Mouse (Mus musculus): ENCODE measurements around the gene Kmt2c. TPM values are rescaled to one million over a fixed set of nuclear protein-coding genes. Genes with fewer than 3 reads are reported as not detected.

The Kmt2c gene
- 10.0 and 11.3 TPM in 2 replicates for polyA plus RNA-seq (2015; fragmentation: Nextera tagmentation; extraction: Ambion mirVana)

DNA sequence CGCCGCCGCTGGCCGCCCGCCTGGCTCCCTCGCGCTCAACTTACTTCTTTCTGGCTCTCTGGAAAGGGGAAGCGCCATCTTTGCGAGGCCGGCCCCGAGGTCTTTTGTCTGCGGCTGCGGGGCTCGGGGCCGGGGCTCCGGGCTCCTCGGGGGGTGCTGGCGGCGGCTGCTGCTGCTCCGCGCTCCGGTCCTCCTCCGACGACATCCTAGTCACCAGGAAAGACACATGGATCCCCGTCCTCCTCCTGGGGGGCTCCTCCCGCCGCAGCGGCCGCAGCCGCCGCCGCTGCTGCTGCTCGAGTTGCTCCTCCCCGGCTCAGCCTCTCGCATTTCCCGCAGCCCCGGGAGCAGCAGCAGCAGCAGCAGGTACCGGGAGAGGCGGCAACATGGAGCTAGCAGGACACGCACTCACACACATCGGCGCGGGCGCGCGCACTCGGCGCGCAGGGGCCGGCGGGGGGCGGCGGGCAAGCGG lies at the start of gene Kmt2c:
Kmt2c (minus strand) TSS at position 438 of the 475 bp plus-strand sequence.
- peak within 1 kb of the TSS; percentile 100 for H3K4me3 ChIP-seq
- H3K4me1 ChIP-seq: peaks cover 9% of the 10 kb centered on the region
- H3K4me2 ChIP-seq: peak within 1 kb of the TSS; percentile 70
- H3K36me3 ChIP-seq: no peaks in the 10 kb centered on the region
- no peaks in the 10 kb centered on the region for H3K9me3 ChIP-seq
- peak within 1 kb of the TSS; percentile 99 for H3K27ac ChIP-seq
- peak; percentile 13; the same call in 1 of the 2 replicates for ATAC-seq (ENCODE audit: borderline replicate concordance, extremely low read depth, low FRiP score, low TSS enrichment)
- 1% methylated on average over 36 of the region's 54 CpGs for WGBS
- H3K9ac ChIP-seq: peak within 1 kb of the TSS; percentile 93
- no peaks in the 10 kb centered on the region for H3K27me3 ChIP-seq

DNA sequence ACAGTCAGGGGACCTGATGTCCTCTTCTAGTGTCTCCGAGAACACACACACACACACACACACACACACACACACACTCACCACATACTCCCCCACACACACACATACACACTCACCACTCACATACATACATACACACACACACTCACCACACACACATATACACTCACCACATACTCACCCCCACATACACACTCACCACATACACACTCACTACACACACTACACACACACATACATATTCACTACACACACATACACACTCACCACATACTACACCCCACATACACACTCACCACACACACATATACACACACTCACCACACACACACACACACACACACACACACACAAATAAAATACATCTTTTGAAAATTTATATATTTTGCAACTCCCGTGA lies 48.3 kb upstream of the Kmt2c start:
- H3K9me3 ChIP-seq: no peaks in the 10 kb centered on the region
- no peaks in the 10 kb centered on the region for H3K36me3 ChIP-seq
- H3K27me3 ChIP-seq: no peaks in the 10 kb centered on the region
- H3K9ac ChIP-seq: no peak overlapping the region
- H3K4me3 ChIP-seq: no peak overlapping the region
- H3K4me2 ChIP-seq: no peak overlapping the region
- H3K4me1 ChIP-seq: no peaks in the 10 kb centered on the region
- H3K27ac ChIP-seq: no peak overlapping the region
- ATAC-seq (ENCODE audit: borderline replicate concordance, extremely low read depth, low FRiP score, low TSS enrichment): no peak
- WGBS: 91% methylated on average over 2 of the region's 2 CpGs

DNA sequence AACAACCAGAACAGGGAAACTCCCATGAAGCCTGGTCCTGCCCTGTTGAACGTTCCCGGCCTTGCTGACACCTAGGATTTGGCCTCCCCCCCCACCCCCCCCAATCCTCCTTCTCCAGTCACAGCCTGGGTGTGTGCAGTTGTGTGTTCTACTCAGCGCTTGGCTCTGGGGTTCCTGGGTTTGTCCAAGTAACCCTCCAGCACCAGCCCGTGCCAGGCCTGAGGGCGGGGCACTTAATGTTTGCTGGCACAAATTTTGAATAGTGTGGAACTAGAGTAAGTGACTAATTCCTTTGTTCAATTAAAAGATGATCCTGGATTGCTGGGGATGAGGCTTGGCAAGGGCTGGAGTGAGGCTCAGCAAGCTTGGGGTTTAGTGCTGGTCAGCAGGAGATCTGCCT lies 46.0 kb upstream of the Kmt2c start:
- no peak for ATAC-seq (ENCODE audit: borderline replicate concordance, extremely low read depth, low FRiP score, low TSS enrichment)
- Histone ChIP-seq H3K36me3 (no peaks in the 10 kb centered on the region), H3K4me3 (no peak overlapping the region), H3K27ac (no peak overlapping the region), H3K27me3 (no peaks in the 10 kb centered on the region), H3K4me1 (no peaks in the 10 kb centered on the region), H3K4me2 (no peak overlapping the region), H3K9me3 (no peaks in the 10 kb centered on the region), H3K9ac (no peak overlapping the region)
- 78% methylated on average over 5 of the region's 5 CpGs for WGBS

DNA sequence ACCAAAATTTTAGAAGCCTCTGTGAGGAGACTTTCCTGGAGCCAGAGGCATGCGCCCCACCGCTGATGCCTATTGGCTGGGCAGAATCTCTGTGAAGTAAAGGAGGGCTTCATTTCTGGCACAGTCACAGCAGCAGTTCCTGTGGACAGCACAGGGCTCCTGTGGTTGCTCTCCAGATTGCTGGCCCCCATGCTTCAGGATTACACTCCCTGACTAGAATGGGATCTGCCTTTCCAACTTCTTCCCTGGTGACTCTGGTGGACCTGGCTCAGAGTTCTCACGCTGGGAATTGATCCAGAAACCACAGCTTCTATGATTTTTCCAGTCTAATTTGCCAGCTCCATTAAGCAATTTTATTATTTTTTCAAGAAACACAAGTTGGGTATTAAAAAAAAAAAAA lies 45.5 kb upstream of the Kmt2c start:
- H3K36me3 ChIP-seq: no peaks in the 10 kb centered on the region
- no peak overlapping the region for H3K4me2 ChIP-seq
- H3K9ac ChIP-seq: no peak overlapping the region
- no peaks in the 10 kb centered on the region for H3K4me1 ChIP-seq
- ATAC-seq (ENCODE audit: borderline replicate concordance, extremely low read depth, low FRiP score, low TSS enrichment): no peak
- 88% methylated on average over 3 of the region's 3 CpGs for WGBS
- H3K4me3 ChIP-seq: no peak overlapping the region
- H3K27me3 ChIP-seq: no peaks in the 10 kb centered on the region
- no peaks in the 10 kb centered on the region for H3K9me3 ChIP-seq
- H3K27ac ChIP-seq: no peak overlapping the region

DNA sequence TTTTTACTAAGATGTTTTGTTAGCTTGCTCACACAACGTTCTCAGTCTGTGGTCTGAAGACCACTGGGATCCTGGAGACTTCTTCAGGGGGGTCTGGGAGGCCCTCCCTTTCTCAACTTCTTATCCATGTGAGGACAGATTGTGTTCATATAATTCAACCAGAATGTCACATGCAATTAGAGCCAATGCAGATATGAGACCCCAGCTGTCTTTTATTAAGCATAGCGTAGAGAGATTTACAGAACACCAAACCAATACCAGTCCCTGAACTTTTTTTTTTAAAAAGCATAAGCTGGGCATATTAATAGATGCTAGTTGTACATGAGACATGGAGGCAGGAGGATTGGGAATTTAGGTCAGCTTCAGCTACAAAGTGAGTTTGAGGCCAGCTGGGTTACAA lies 43.1 kb upstream of the Kmt2c start:
- ATAC-seq (ENCODE audit: borderline replicate concordance, extremely low read depth, low FRiP score, low TSS enrichment): no peak
- Histone ChIP-seq H3K27ac (no peak overlapping the region), H3K4me2 (no peak overlapping the region), H3K9ac (no peak overlapping the region), H3K27me3 (no peaks in the 10 kb centered on the region), H3K4me1 (no peaks in the 10 kb centered on the region), H3K36me3 (no peaks in the 10 kb centered on the region), H3K4me3 (no peak overlapping the region), H3K9me3 (no peaks in the 10 kb centered on the region)
- WGBS: 60% methylated on average over 2 of the region's 2 CpGs

DNA sequence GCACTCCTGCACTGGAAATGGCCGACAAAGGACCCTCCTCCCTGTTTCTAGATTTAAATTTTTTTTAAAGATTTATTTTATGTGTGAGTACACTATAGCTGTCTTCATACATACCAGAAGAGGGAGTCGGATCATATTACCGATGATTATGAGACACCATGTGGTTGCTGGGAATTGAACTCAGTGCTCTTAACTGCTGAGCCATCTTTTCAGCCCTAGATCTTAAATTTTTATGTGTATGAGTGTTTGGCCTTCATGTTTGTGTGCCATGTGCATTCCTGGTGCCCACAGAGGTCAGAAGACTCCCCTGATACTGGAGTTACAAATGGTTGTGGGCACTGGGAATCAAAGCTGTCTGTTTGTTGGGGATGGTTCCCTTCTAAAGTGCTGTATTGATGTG lies 42.3 kb upstream of the Kmt2c start:
- Histone ChIP-seq H3K27ac (no peak overlapping the region), H3K4me2 (no peak overlapping the region), H3K4me3 (no peak overlapping the region), H3K9me3 (no peaks in the 10 kb centered on the region), H3K4me1 (no peaks in the 10 kb centered on the region), H3K9ac (no peak overlapping the region), H3K36me3 (no peaks in the 10 kb centered on the region), H3K27me3 (no peaks in the 10 kb centered on the region)
- 62% methylated on average over 3 of the region's 3 CpGs for WGBS
- no peak for ATAC-seq (ENCODE audit: borderline replicate concordance, extremely low read depth, low FRiP score, low TSS enrichment)

DNA sequence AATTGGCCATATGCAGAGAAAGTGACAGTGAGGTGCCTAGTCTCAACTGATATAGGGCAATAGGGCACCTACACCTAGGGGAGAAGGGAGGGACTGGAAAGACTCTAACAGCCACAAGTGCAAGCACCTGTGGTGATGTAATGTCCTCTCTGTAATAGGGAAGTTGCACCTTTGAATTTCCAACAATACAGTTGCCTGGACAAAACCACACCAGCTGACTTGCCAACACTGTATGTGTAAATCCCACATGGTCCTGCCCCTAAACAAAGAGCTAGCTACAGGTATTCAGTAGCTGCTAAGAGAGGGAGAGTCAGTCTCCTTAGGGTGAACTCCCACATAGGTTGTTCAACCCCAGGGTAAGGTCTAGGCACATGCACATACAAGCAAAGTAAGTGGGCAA lies 41.8 kb upstream of the Kmt2c start:
- Histone ChIP-seq H3K4me2 (no peak overlapping the region), H3K9ac (no peak overlapping the region), H3K9me3 (no peaks in the 10 kb centered on the region), H3K4me3 (no peak overlapping the region), H3K4me1 (no peaks in the 10 kb centered on the region), H3K36me3 (no peaks in the 10 kb centered on the region), H3K27me3 (no peaks in the 10 kb centered on the region), H3K27ac (no peak overlapping the region)
- no peak for ATAC-seq (ENCODE audit: borderline replicate concordance, extremely low read depth, low FRiP score, low TSS enrichment)

DNA sequence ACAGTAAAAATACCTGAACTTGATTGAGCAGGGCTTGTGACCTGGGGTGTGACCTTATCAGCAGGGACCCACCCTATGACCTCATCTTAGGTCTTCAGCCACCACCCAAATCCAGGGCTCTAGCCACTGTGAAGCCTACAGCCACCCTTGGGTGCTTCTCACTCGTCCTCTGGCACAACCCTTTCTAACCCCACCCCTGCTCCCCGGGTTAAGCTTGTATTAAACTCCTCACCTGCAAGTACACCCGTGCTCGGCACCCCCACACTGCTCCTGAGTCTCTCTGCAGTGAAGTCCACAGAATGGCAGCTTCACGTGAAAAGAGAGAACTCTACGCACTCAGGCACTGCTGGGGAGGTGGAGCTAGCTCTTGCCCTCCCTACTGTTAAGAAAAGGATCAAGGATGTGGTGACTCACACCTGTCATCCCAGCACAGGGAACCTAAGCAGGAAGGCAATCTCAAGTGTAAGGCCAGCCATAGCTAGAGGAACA lies 38.4 kb upstream of the Kmt2c start:
- H3K4me3 ChIP-seq: no peak overlapping the region
- no peaks in the 10 kb centered on the region for H3K4me1 ChIP-seq
- 43% methylated on average over 6 of the region's 6 CpGs for WGBS
- no peak overlapping the region for H3K9ac ChIP-seq
- ATAC-seq (ENCODE audit: borderline replicate concordance, extremely low read depth, low FRiP score, low TSS enrichment): no peak
- no peaks in the 10 kb centered on the region for H3K36me3 ChIP-seq
- H3K27me3 ChIP-seq: no peaks in the 10 kb centered on the region
- no peak overlapping the region for H3K27ac ChIP-seq
- no peaks in the 10 kb centered on the region for H3K9me3 ChIP-seq
- no peak overlapping the region for H3K4me2 ChIP-seq

DNA sequence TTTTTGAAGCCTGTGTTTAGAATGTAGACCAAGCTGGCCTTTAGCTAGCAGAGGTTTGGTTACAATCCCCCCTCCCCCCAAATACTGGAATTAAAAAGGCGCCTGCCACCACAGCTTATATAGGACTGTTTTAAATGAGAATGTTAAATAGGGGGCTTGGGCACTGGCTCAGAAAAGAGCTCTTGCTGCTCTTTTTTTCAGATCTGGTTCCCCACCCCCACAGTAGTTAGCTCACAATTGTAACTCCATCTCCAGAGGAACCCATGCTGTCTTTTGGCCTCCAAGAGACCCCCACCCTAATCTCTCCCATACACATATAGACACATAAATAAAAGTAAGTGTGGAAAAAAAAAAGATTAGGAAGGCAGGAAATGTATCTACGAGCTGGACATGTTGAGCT lies 37.9 kb upstream of the Kmt2c start:
- Histone ChIP-seq H3K36me3 (no peaks in the 10 kb centered on the region), H3K27ac (no peak overlapping the region), H3K4me2 (no peak overlapping the region), H3K27me3 (no peaks in the 10 kb centered on the region), H3K4me1 (no peaks in the 10 kb centered on the region), H3K9ac (no peak overlapping the region), H3K9me3 (no peaks in the 10 kb centered on the region), H3K4me3 (no peak overlapping the region)
- no peak for ATAC-seq (ENCODE audit: borderline replicate concordance, extremely low read depth, low FRiP score, low TSS enrichment)
- WGBS: 48% methylated on average over 2 of the region's 2 CpGs

DNA sequence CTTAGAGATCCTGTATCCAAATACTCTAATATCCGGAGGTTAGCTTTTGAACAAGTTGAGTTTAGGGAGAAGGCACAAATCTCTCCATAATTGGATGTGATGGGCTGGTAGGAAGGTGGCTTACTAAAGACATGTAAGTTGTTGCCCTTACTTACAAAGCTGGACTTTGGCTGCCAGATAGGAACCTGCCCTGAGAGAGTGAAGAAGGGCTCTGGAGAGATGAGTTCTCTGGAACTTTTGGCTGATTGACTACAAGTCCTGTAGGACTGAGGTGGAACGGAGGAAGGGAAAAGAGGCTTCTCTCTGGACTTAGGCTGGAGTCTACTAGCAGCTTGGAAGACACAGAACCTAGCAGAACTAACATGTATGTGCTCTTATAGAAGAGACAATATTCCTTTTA lies 37.0 kb upstream of the Kmt2c start:
- no peak for ATAC-seq (ENCODE audit: borderline replicate concordance, extremely low read depth, low FRiP score, low TSS enrichment)
- Histone ChIP-seq H3K9me3 (no peaks in the 10 kb centered on the region), H3K36me3 (no peaks in the 10 kb centered on the region), H3K4me3 (no peak overlapping the region), H3K27ac (no peak overlapping the region), H3K4me2 (no peak overlapping the region), H3K27me3 (no peaks in the 10 kb centered on the region), H3K4me1 (no peaks in the 10 kb centered on the region), H3K9ac (no peak overlapping the region)
- 80% methylated on average over 2 of the region's 2 CpGs for WGBS

DNA sequence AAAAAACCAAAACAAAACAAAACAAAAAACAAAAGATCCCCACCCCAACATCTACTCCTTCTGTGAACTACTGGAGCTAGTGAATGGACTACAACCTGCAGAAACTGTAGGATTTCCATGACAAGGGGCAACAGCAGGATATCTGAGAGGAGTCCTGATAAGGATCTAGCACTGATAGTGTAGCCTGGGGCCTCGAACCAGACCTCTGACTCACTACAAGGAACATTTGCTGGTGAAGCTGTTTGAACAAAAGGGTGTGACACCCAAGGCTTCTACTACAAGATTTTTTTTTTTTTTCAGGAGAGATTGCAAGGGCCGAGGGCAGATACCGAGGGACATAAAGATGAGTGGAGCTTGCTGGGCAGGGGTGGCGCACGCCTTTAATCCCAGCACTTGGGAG lies 34.7 kb upstream of the Kmt2c start:
- ATAC-seq (ENCODE audit: borderline replicate concordance, extremely low read depth, low FRiP score, low TSS enrichment): no peak
- Histone ChIP-seq H3K4me1 (no peaks in the 10 kb centered on the region), H3K36me3 (no peaks in the 10 kb centered on the region), H3K4me3 (no peak overlapping the region), H3K4me2 (no peak overlapping the region), H3K27me3 (no peaks in the 10 kb centered on the region), H3K9me3 (no peaks in the 10 kb centered on the region), H3K9ac (no peak overlapping the region), H3K27ac (no peak overlapping the region)
- 62% methylated on average over 5 of the region's 5 CpGs for WGBS

DNA sequence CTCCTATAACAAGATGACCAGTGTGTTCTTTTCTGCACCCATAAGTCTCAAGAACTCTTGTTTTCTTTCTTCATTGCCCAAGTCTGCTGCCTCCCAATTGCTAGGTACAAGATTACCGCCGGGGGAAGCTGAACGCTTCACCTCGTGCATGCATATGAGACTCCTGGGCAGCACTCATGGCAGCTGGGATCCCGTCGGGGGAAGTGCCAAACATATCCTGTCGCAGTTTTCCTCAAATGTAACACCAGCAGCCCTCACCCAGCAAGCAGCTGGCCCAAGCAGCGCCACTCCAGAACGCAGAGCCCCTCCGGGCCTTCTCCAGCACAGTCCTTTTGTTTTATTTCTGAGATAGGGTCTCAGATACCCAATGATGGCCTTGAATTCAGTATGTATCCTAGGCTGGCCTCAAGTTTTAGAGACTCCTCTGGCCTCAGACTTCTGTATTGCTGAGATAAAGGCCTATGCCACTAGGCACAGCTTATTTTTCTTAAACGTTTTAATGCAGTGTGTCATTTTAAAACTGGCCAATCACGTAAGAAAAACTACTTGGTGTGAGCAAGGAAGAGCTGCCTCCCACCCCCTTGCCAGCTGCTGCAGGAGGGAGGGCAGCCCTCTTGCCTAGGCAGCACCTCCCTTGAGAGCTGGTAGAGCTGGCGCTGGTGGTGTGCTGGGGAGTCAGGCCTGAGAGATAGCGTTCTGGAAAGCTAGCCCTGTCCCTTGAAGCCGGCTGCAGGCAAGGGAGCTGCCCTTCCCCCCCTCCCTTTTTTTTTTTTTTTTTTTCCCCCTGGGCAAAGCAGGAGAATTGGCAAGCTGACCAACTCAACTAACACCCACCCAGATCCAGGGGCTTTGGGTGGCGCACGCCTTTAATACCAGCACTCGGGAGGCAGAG lies 33.9 kb upstream of the Kmt2c start:
- no peak for ATAC-seq (ENCODE audit: borderline replicate concordance, extremely low read depth, low FRiP score, low TSS enrichment)
- WGBS: 51% methylated on average over 18 of the region's 18 CpGs
- Histone ChIP-seq H3K9me3 (no peaks in the 10 kb centered on the region), H3K9ac (no peak overlapping the region), H3K27me3 (no peaks in the 10 kb centered on the region), H3K4me2 (no peak overlapping the region), H3K36me3 (no peaks in the 10 kb centered on the region), H3K4me3 (no peak overlapping the region), H3K27ac (no peak overlapping the region), H3K4me1 (no peaks in the 10 kb centered on the region)
